Mouse (Mus musculus) myocyte (in vitro differentiated cells): ENCODE results near the gene Wdr44.

Experiments used
- MAX ChIP-seq: IDR thresholded peaks from one replicate; pipeline ENCODE4 v1.6.1; 2011; ENCODE audit warnings: low read depth, mild to moderate bottlenecking, control low read depth
- POLR2A ChIP-seq: IDR thresholded peaks from one replicate; pipeline ENCODE4 v1.6.1; 2011; ENCODE audit warnings: low read depth, mild to moderate bottlenecking, control low read depth, moderate library complexity; ENCODE audit not compliant: insufficient read length
- REST ChIP-seq: IDR thresholded peaks from one replicate; pipeline ENCODE4 v1.6.1; 2011; ENCODE audit warnings: mild to moderate bottlenecking, control low read depth, moderate library complexity; ENCODE audit not compliant: insufficient read depth, insufficient read length
- SRF ChIP-seq: IDR thresholded peaks from one replicate; pipeline ENCODE4 v1.6.1; 2011; ENCODE audit warnings: low read depth; ENCODE audit not compliant: control insufficient read depth, insufficient read length
- TCF12 ChIP-seq: IDR thresholded peaks from one replicate; pipeline ENCODE4 v1.6.1; 2011; ENCODE audit warnings: mild to moderate bottlenecking, control low read depth; ENCODE audit not compliant: poor library complexity, insufficient read depth, severe bottlenecking

- TF ChIP-seq MAX (no peak), POLR2A (no peak), TCF12 (no peak), REST (no peak), SRF (no peak)
Measured at GRCm38 (mm10) chrX:23675450-23675849, 17.4 kb upstream of the Wdr44 start.
